Mouse (Mus musculus): ENCODE measurements at regions not wholly inside any gene's neighbourhood (a gene's known extent, or its start where the extent isn't known, plus 50 kb on each side); places are given as distances from the start of the nearest gene placed in this dataset.

- Histone ChIP-seq H3K4me2 (no peak overlapping the region), H3K4me1 (replicated peaks) (no peaks in the 10 kb centered on the region), H3K9me3 (no peaks in the 10 kb centered on the region), H3K27me3 (no peaks in the 10 kb centered on the region), H3K9ac (no peak overlapping the region), H3K27ac (no peak overlapping the region), H3K36me3 (no peaks in the 10 kb centered on the region), H3K4me3 (no peak overlapping the region)
- no peak for ATAC-seq (ENCODE audit: low FRiP score)
- WGBS: 88% methylated on average over 4 of the region's 4 CpGs
Measured at GRCm38 (mm10) chr13:15950143-15950542, 61.5 kb upstream of the Inhba start.

GRCm38 (mm10) chr13:15950885-15951610 is 60.6 kb upstream of the Inhba start:
- WGBS: 80% methylated on average over 3 of the region's 3 CpGs
- no peak for ATAC-seq (ENCODE audit: low FRiP score)
- no peak overlapping the region for H3K27ac ChIP-seq
- no peak overlapping the region for H3K4me2 ChIP-seq
- H3K4me1 ChIP-seq (replicated peaks): no peaks in the 10 kb centered on the region
- no peaks in the 10 kb centered on the region for H3K9me3 ChIP-seq
- no peak overlapping the region for H3K4me3 ChIP-seq
- H3K36me3 ChIP-seq: no peaks in the 10 kb centered on the region
- H3K9ac ChIP-seq: no peak overlapping the region
- no peaks in the 10 kb centered on the region for H3K27me3 ChIP-seq

Measured in hindbrain, embryonic 13.5 days (tissue).